Mouse (Mus musculus): ENCODE results near the gene Acsm3. TPM values are rescaled to one million over a fixed set of nuclear protein-coding genes. Genes with fewer than 3 reads are reported as not detected.

Gene Acsm3
- 0.03 and 0.07 TPM in 2 replicates for polyA plus RNA-seq (2012; rRNA removed)

DNA sequence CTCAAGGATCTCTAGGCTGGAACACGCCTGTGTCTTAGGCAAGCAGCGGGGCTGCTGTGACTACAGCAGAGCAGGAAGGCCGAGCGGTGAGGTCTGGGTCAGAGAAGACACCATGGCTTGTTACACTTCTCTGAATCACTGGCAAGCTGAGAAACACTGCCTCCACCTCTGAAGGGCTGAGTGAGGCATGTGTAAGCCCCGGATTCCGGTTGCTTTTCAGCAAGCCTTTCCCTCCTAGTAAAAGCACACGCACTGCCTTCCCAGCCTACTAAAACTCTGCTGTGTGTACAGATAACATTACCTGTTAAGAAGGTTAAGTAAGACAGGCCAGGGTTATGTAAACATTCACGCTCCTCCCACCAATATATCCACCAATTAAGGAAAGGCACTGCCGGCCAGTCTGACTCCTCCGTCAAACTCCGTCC lies at the start of gene Acsm3:
Acsm3 (plus strand) TSS at position 397 of the 425 bp plus-strand sequence.

DNA sequence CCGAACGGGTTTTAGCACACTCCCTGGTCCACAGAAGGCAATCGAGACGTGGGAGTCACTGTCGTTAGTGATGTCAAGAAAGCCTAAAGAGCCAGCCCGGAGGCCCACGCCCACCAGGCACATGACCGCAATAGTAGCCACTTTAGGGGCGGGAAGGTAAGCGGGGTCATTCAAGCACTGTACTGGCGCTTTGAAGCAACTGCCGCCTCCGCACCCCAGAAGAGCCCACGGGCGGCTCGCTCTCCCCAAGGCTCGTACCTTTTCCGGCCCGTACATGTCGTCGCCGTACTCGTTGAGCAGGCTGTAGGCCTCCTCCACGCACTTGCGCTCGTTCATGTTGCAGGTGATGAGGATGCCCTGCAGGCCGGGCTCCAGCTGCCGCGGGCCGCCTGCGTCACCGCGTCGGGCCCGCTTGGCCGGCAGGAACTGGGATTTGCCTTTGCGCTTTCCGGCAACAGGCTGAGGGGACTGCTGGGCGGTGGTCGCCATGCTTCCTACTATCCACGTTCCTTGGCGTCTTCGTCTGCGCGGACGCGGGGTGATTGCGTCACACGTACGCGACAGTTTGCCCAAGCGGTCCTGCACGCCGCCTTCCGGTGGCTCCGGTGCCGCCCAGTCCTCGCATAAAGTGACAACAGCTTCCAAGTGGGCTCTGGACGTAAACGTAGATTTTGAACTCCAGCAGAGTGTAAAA lies 40.3 kb upstream of the Acsm3 start, which contains the start of gene Thumpd1:
Thumpd1 (minus strand) TSS at position 546 of the 694 bp plus-strand sequence.

DNA sequence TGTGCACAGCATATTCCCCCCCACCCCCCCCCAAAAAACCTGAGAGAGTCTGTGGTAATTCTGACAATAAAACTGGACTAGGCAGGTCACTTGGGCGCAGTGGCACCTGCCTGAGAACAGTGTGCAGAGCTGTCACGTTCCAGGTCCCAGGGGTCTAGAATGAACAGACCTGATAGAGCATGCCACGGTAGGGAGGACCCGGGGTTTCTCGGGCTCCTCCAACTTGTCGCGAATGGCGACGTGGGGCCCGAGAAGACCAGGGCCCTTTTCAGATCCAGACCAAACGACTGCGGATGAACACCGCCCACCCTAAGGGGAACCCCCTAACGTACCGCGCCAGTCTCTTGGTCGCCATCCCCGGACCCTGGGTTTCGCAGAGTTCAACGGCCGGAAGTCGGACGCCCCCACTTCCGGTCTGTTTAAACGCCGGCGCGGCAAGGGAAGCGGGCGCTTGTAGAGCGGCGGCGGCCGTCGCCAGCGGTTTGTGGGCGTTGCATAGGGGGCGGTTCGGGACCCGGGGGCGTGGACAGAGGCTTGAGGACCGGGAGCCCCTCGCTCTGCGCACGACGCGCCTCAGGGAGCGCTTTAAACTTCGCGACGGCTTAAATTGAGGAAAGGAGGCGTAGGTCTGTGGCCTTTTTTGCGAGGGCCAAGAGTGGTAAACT lies 33.0 kb downstream of the Acsm3 start, which contains the start of the genes Rexo5 and Eri2:
Rexo5 (plus strand) TSS at position 421 of the 665 bp plus-strand sequence.
Eri2 (minus strand) TSS at position 473 of the 665 bp plus-strand sequence.

Other genes starting within 250 kb of the Acsm3 start
- 0.04 and 0.08 TPM in 2 replicates for gene Acsm5, start 241.5 kb upstream of the Acsm3 start, polyA plus RNA-seq (2012; rRNA removed)
- 0.03 TPM in 1 of 2 replicates, not detected in the other for gene Pdilt, start 237.4 kb upstream of the Acsm3 start, polyA plus RNA-seq (2012; rRNA removed)
- not detected in 2 replicates for gene Acsm2, start 206.6 kb upstream of the Acsm3 start, polyA plus RNA-seq (2012; rRNA removed)
- 0.04 TPM in 1 of 2 replicates, not detected in the other for gene Acsm1, start 153.9 kb upstream of the Acsm3 start, polyA plus RNA-seq (2012; rRNA removed)
- 0.06 TPM in 1 of 2 replicates, not detected in the other for gene Acsm4, start 70.9 kb upstream of the Acsm3 start, polyA plus RNA-seq (2012; rRNA removed)
- gene Thumpd1, start 40.1 kb upstream of the Acsm3 start, polyA plus RNA-seq (2012; rRNA removed): 52.3 and 52.6 TPM in 2 replicates
- gene Rexo5, start 33.1 kb downstream of the Acsm3 start, polyA plus RNA-seq (2012; rRNA removed): 16.9 and 17.9 TPM in 2 replicates
- gene Eri2, start 33.1 kb downstream of the Acsm3 start, polyA plus RNA-seq (2012; rRNA removed): 9.9 and 10.0 TPM in 2 replicates
- 14.1 and 15.1 TPM in 2 replicates for gene Lyrm1, start 134.9 kb downstream of the Acsm3 start, polyA plus RNA-seq (2012; rRNA removed)
- gene Dcun1d3, start 135.4 kb downstream of the Acsm3 start, polyA plus RNA-seq (2012; rRNA removed): 8.5 and 9.4 TPM in 2 replicates